27 mouse cellular contexts compared by ENCODE assay signal in genomic region chr4:95746954-95747353, GRCm38 (mm10).
A peak's percentile ranks its signal among the peaks of the same experiment; 100 is the strongest.
DNase-seq lines count a peak whose midpoint lies in the region; ATAC-seq lines count a peak whose summit lies in the region.
"Had no signal": no experiment of that assay in that cellular context is flagged by ENCODE, and none has a peak within 500 bp of the region (broad histone marks: within the 10 kb centered on the region; RNA-seq: fewer than 3 reads in every experiment).

No protein-coding gene starts in this region.

- H3K4me3 ChIP-seq in kidney, embryonic 14.5 days (ENCODE audit: low read length), result no peak overlapping the region
- H3K4me3 ChIP-seq in embryonic facial prominence, embryonic 13.5 days, result no peak overlapping the region
- H3K4me3 ChIP-seq in limb, embryonic 10.5 days, result no peak overlapping the region
- H3K4me3 ChIP-seq: forebrain, embryonic 10.5 days; forebrain, embryonic 15.5 days; heart, embryonic 12.5 days; liver, embryonic 15.5 days; midbrain, embryonic 12.5 days; myocyte; neural tube, embryonic 12.5 days had no signal

- H3K9me3 ChIP-seq in kidney, embryonic 14.5 days (ENCODE audit: control insufficient read depth, low read length), result no peaks in the 10 kb centered on the region
- H3K9me3 ChIP-seq in embryonic facial prominence, embryonic 13.5 days, result no peaks in the 10 kb centered on the region
- H3K9me3 ChIP-seq in limb, embryonic 10.5 days (replicated peaks), result no peaks in the 10 kb centered on the region
- H3K9me3 ChIP-seq: forebrain, embryonic 10.5 days; forebrain, embryonic 15.5 days; heart, embryonic 12.5 days; liver, embryonic 15.5 days; midbrain, embryonic 12.5 days; neural tube, embryonic 12.5 days had no signal

- H3K27ac ChIP-seq in kidney, embryonic 14.5 days (ENCODE audit: low read depth, low read length), result no peak overlapping the region
- H3K27ac ChIP-seq in embryonic facial prominence, embryonic 13.5 days, result no peak overlapping the region
- H3K27ac ChIP-seq in limb, embryonic 10.5 days, result peak overlapping the region; percentile 63
- H3K27ac ChIP-seq: forebrain, embryonic 10.5 days; forebrain, embryonic 15.5 days; hindbrain, embryonic 14.5 days; liver, embryonic 15.5 days; midbrain, embryonic 12.5 days; neural tube, embryonic 12.5 days had no signal

- no peak for ATAC-seq in kidney, embryonic 14.5 days (ENCODE audit: low FRiP score, low TSS enrichment)
- ATAC-seq in embryonic facial prominence, embryonic 13.5 days (ENCODE audit: insufficient number of reproducible peaks, insufficient read depth, low FRiP score, low TSS enrichment, low read depth), result no peak
- ATAC-seq in erythroblast, adult 5-6 weeks (replicated peaks; ENCODE audit: low FRiP score, poor library complexity, severe bottlenecking), result no peak
- ATAC-seq: forebrain, embryonic 15.5 days; intestine, postnatal 0 days; Patski had no signal

- H3K36me3 ChIP-seq in kidney, embryonic 14.5 days (ENCODE audit: control insufficient read depth, insufficient read depth, low read length), result no peaks in the 10 kb centered on the region
- no peaks in the 10 kb centered on the region for H3K36me3 ChIP-seq in embryonic facial prominence, embryonic 13.5 days
- no peaks in the 10 kb centered on the region for H3K36me3 ChIP-seq in limb, embryonic 10.5 days
- H3K36me3 ChIP-seq: forebrain, embryonic 10.5 days; forebrain, embryonic 15.5 days; heart, embryonic 12.5 days; liver, embryonic 15.5 days; midbrain, embryonic 12.5 days; neural tube, embryonic 12.5 days had no signal

- no peak overlapping the region for H3K4me2 ChIP-seq in kidney, embryonic 14.5 days (replicated peaks; ENCODE audit: low read depth, low read length)
- 0 out of 2 replicates have a peak overlapping the region, but pooled peaks have one; percentile 3 for H3K4me2 ChIP-seq in embryonic facial prominence, embryonic 13.5 days
- H3K4me2 ChIP-seq: forebrain, embryonic 15.5 days; heart, embryonic 12.5 days; hindbrain, embryonic 14.5 days; liver, embryonic 15.5 days; lung, embryonic 14.5 days; midbrain, embryonic 12.5 days; neural tube, embryonic 12.5 days had no signal

- H3K9ac ChIP-seq in kidney, embryonic 14.5 days (ENCODE audit: low read depth, low read length), result no peak overlapping the region
- H3K9ac ChIP-seq in embryonic facial prominence, embryonic 13.5 days, result no peak overlapping the region
- H3K9ac ChIP-seq: forebrain, embryonic 15.5 days; heart, embryonic 12.5 days; hindbrain, embryonic 14.5 days; liver, embryonic 15.5 days; lung, embryonic 14.5 days; midbrain, embryonic 12.5 days; neural tube, embryonic 12.5 days had no signal

- no peaks in the 10 kb centered on the region for H3K4me1 ChIP-seq in kidney, embryonic 14.5 days (ENCODE audit: control insufficient read depth, insufficient read depth, low read length)
- peaks cover 38% of the 10 kb centered on the region for H3K4me1 ChIP-seq in embryonic facial prominence, embryonic 13.5 days
- H3K4me1 ChIP-seq in limb, embryonic 10.5 days, result peaks cover 18% of the 10 kb centered on the region
- H3K4me1 ChIP-seq: forebrain, embryonic 15.5 days; liver, embryonic 15.5 days; midbrain, embryonic 12.5 days; neural tube, embryonic 12.5 days had no signal

- 92% methylated on average over 6 of the region's 6 CpGs for WGBS in kidney, embryonic 14.5 days
- 56% methylated on average over 6 of the region's 6 CpGs for WGBS in embryonic facial prominence, embryonic 13.5 days
- 93% methylated on average over 6 of the region's 6 CpGs for WGBS in limb, embryonic 10.5 days

- H3K27me3 ChIP-seq in kidney, embryonic 14.5 days (ENCODE audit: control insufficient read depth, insufficient read depth, low read length), result no peaks in the 10 kb centered on the region
- no peaks in the 10 kb centered on the region for H3K27me3 ChIP-seq in embryonic facial prominence, embryonic 13.5 days
- no peaks in the 10 kb centered on the region for H3K27me3 ChIP-seq in limb, embryonic 10.5 days (ENCODE audit: low read depth, poor library complexity, severe bottlenecking)
- H3K27me3 ChIP-seq: forebrain, embryonic 15.5 days; heart, embryonic 12.5 days; liver, embryonic 15.5 days; midbrain, embryonic 12.5 days; neural tube, embryonic 12.5 days; Patski had no signal

- DNase-seq in kidney, adult 11 months, result peak; percentile 65
- DNase-seq in kidney, adult 9 months, result peak; percentile 59
- DNase-seq in limb, embryonic 10.5 days (ENCODE audit: low spot score), result no peak
- no peak for DNase-seq in ovary, postnatal 36 days (ENCODE audit: low spot score)
- DNase-seq in adrenal gland, adult 8-10 months, result no peak
- DNase-seq: adrenal gland, postnatal 14 days; cerebellum, adult 11 months; cerebellum, postnatal 10 days; gastrocnemius, postnatal 25 days; liver; lung, embryonic 14.5 days; lung, postnatal 14 days; thymus, adult 2 months; thymus, postnatal 36 days had no signal

Comparison
In these comparisons a context has a peak if more than half of its experiments do, and no peak if none do; other contexts are left out.
1. DNase-seq: peak in kidney, adult 11 months (single experiment) and kidney, adult 9 months (single experiment); none in limb, embryonic 10.5 days (single experiment), ovary, postnatal 36 days (single experiment) and adrenal gland, adult 8-10 months (single experiment).